Mouse (Mus musculus): ENCODE results near the gene Lrrc23.

Lrrc23 gene

GRCm38 (mm10) chr6:124767920-124768703, 11.4 kb downstream of the Lrrc23 start:
- no peak for DNase-seq (ENCODE audit: low spot score)

DNA sequence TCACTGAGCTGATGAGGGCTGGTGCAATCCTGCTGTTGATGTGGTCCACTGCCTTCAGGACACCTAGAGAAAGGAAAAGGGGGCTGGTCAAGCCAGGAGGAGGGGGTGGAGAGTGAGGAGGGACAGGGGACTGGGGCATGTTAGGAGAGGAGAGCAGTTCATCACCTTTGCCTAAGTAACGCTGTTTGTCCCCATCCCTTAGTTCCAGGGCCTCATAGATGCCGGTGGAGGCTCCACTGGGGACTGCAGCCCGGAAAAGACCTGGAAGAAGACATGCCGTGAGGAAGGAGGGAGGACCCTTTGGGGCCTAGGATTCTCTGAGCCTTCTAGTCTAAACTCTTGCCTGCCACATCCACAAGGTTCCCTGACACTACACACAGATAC, 12.0 kb downstream of the Lrrc23 start:
- no peak for DNase-seq (ENCODE audit: low spot score)

GRCm38 (mm10) chr6:124765951-124766350, 13.6 kb downstream of the Lrrc23 start:
- DNase-seq (ENCODE audit: low spot score), result no peak

DNA sequence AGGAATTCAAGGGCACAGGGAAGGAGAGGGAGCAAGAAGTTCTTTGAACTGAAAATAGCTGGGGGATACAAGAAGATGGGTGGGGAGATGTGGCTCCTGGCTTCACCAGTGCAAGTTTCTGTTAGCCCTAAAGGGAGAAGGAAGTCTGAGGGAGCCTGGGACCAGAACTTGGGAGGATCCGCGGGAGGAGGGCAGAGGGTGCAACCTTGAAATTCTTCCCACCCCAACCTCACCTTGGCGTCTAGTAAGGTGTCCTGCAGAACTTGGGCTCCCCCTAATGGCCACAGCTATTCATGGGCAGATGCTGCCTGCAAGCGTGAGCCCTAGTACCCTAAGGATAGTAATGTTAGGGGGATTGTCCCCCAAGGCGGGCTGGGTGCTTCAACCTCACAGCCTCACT, 20.3 kb downstream of the Lrrc23 start:
- peak; percentile 65 for DNase-seq (ENCODE audit: low spot score)

DNA sequence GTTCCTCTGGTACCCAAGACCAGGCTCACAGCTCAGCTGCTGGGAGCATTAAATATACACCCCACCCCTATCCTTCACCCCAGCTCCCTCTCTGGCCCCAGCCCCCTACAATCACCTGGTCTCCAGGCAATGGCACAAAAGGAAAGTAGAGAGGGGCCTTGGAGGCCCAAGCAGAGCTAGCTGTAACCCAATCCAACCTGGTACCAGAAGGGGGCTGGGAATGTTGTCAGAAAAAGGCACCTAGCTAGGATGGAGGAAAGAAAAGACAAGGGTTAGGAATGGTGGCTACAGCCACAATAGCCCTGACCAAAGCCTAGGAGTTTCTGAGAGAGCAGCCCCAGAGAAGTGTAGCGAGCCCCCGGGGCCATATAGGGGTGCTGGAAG, 20.7 kb downstream of the Lrrc23 start:
- no peak for DNase-seq (ENCODE audit: low spot score)

GRCm38 (mm10) chr6:124757909-124758848, 21.3 kb downstream of the Lrrc23 start:
- DNase-seq (ENCODE audit: low spot score), result no peak

DNA sequence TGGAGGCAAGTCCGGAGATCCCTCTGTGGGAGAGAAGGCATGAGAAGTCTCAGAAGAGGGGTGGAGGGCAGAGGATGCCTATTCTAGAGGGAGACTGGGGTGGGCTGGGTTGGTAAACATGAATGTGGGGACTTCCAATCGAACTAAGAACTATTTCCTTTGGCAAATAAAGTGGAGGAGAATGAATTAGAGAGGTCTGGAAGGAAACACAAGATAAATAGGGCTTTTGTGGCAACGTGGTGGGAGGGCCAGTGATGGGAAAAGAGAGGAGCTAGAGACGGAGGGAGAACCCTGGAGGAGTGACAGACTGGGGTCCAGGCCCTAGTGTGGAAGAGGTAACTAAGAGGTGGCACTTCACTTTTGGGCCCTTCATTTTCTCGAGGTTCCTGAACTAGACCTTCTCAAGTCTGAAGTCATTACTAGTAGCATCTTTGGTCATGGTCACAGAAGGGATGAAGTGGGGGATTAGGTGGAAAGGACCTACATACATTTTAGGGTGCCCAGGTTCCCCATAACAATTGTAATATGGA, 22.1 kb downstream of the Lrrc23 start:
- DNase-seq (ENCODE audit: low spot score), result no peak

DNA sequence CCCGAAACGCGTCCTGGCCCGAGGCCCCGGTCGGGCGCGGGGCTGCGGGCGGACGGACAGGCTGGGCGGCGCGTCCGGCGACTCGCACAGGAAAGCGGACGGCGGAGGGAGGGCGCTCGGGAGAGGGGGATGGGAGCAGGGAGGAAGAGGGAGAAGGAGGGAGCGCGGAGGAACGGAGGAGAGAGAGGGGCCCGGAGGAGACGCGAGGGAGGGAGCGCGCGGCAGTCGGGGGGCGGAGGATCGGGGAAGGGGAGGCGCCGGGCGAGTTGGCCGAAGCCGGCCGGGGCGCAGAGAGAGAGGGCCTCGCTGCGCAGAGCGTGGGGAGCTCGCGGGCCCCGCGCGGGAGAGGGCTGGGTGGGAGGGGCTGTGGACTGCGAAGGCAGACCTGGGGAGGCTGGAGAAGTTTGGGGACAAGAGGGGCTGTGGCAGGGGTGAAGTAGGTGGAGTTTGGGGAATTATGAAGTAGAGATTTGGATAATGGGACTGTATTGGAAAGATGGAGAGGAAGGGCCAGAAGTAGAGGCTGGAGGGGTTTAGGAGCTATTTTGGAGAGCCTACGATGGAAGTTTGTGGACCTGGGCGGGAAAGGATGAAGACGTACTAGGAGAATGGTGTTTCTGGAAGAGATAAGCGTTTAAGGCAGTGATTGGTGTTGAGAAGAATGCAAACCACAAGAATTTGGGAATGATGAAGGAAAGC, 22.7 kb downstream of the Lrrc23 start:
- no peak for DNase-seq (ENCODE audit: low spot score)

GRCm38 (mm10) chr6:124755831-124756595, 23.5 kb downstream of the Lrrc23 start, which contains the start of the genes Gm45234 and Atn1:
Gm45234 (minus strand) TSS chr6:124756021.
Atn1 (minus strand) TSS chr6:124756524.
- DNase-seq (ENCODE audit: low spot score), result no peak

- no peak for DNase-seq (ENCODE audit: low spot score)
Observed at GRCm38 (mm10) chr6:124755306-124755705, 24.2 kb downstream of the Lrrc23 start.

DNA sequence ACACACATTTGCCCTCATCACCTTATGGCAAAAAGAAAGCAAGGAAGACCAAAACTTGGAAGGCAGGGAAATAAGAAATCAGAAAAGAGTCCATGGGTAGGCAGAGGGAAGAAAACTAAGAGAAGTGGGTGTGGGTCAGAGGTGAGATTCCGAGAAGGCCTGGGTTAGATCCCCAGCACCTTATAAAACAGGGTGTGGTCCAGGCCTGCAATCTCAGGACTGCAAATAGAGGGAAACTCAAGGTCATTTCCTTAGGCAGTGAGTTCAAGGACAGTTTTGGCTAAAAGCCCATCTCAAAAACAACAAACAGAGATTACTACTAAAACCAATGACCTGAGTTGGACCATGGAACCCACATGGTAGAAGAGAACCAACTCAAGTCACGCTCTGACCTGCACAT, 25.7 kb downstream of the Lrrc23 start:
- no peak for DNase-seq (ENCODE audit: low spot score)

GRCm38 (mm10) chr6:124750405-124750804, 29.1 kb downstream of the Lrrc23 start:
- no peak for DNase-seq (ENCODE audit: low spot score)

GRCm38 (mm10) chr6:124746654-124747632, 32.6 kb downstream of the Lrrc23 start:
- DNase-seq (ENCODE audit: low spot score), result no peak

GRCm38 (mm10) chr6:124746296-124746605, 33.3 kb downstream of the Lrrc23 start:
- DNase-seq (ENCODE audit: low spot score), result no peak

GRCm38 (mm10) chr6:124745490-124746295, 33.8 kb downstream of the Lrrc23 start:
- DNase-seq (ENCODE audit: low spot score), result peak; percentile 93

- no peak for DNase-seq (ENCODE audit: low spot score)
Observed at GRCm38 (mm10) chr6:124744755-124745321, 34.7 kb downstream of the Lrrc23 start.

- DNase-seq (ENCODE audit: low spot score), result no peak
Observed at GRCm38 (mm10) chr6:124743647-124744046, 35.9 kb downstream of the Lrrc23 start.

- DNase-seq (ENCODE audit: low spot score), result no peak
Observed at GRCm38 (mm10) chr6:124742839-124743514, 36.5 kb downstream of the Lrrc23 start.

Data from c-Kit-positive CD71-positive TER-119-positive erythroid progenitor cells, embryonic 14.5 days (primary cell).